Mouse (Mus musculus): ENCODE data around the gene Gm48551. TPM values are rescaled to one million over a fixed set of nuclear protein-coding genes. Genes with fewer than 3 reads are reported as not detected.

Gene Gm48551
- polyA plus RNA-seq, 1 experiment from 2014 or later, result 2.6 TPM

- peak overlapping the region; percentile 37 for H3K4me3 ChIP-seq
- peaks cover 48% of the 10 kb centered on the region for H3K4me1 ChIP-seq
- peaks cover 17% of the 10 kb centered on the region for H3K36me3 ChIP-seq (replicated peaks)
- H3K9me3 ChIP-seq, result no peaks in the 10 kb centered on the region
- WGBS, result 6% methylated on average over 19 of the region's 19 CpGs
- DNase-seq (ENCODE audit: extremely low spot score, low spot score), result no peak
- H3K27me3 ChIP-seq (ENCODE audit: poor library complexity, severe bottlenecking), result peaks cover 29% of the 10 kb centered on the region
- H3K27ac ChIP-seq, result peak overlapping the region; percentile 72
Measured at GRCm38 (mm10) chr10:81393456-81394063, 9.3 kb downstream of the Gm48551 start.

- H3K36me3 ChIP-seq (replicated peaks), result peaks cover 14% of the 10 kb centered on the region
- H3K27ac ChIP-seq, result peak overlapping the region; percentile 53; the same call in 1 of the 2 replicates
- peaks cover 40% of the 10 kb centered on the region for H3K27me3 ChIP-seq (ENCODE audit: poor library complexity, severe bottlenecking)
- peaks cover 47% of the 10 kb centered on the region for H3K4me1 ChIP-seq
- peak; percentile 81 for DNase-seq (ENCODE audit: extremely low spot score, low spot score)
- 14% methylated on average over 5 of the region's 5 CpGs for WGBS
- H3K4me3 ChIP-seq, result no peak overlapping the region
- no peaks in the 10 kb centered on the region for H3K9me3 ChIP-seq
Measured at GRCm38 (mm10) chr10:81395127-81395526, 10.9 kb downstream of the Gm48551 start.

- Histone ChIP-seq H3K36me3 (replicated peaks) (peaks cover 13% of the 10 kb centered on the region), H3K27ac (no peak overlapping the region), H3K9me3 (no peaks in the 10 kb centered on the region), H3K27me3 (ENCODE audit: poor library complexity, severe bottlenecking) (peaks cover 48% of the 10 kb centered on the region), H3K4me3 (no peak overlapping the region), H3K4me1 (peaks cover 54% of the 10 kb centered on the region)
- WGBS, result 85% methylated on average over 4 of the region's 4 CpGs
- DNase-seq (ENCODE audit: extremely low spot score, low spot score), result no peak
Measured at GRCm38 (mm10) chr10:81395865-81396264, 11.6 kb downstream of the Gm48551 start.

GRCm38 (mm10) chr10:81396749-81397148, 12.5 kb downstream of the Gm48551 start:
- Histone ChIP-seq H3K36me3 (replicated peaks) (peaks cover 10% of the 10 kb centered on the region), H3K9me3 (no peaks in the 10 kb centered on the region), H3K27me3 (ENCODE audit: poor library complexity, severe bottlenecking) (peaks cover 56% of the 10 kb centered on the region), H3K4me3 (no peak overlapping the region), H3K27ac (peak overlapping the region; percentile 44; the same call in 1 of the 2 replicates), H3K4me1 (peaks cover 63% of the 10 kb centered on the region)
- no peak for DNase-seq (ENCODE audit: extremely low spot score, low spot score)
- WGBS, result 63% methylated on average over 5 of the region's 5 CpGs

- H3K27ac ChIP-seq, result 0 out of 2 replicates have a peak overlapping the region, but pooled peaks have one; percentile 86
- no peaks in the 10 kb centered on the region for H3K9me3 ChIP-seq
- no peak for DNase-seq (ENCODE audit: extremely low spot score, low spot score)
- peaks cover 10% of the 10 kb centered on the region for H3K36me3 ChIP-seq (replicated peaks)
- peaks cover 69% of the 10 kb centered on the region for H3K4me1 ChIP-seq
- peaks cover 70% of the 10 kb centered on the region for H3K27me3 ChIP-seq (ENCODE audit: poor library complexity, severe bottlenecking)
- WGBS, result 74% methylated on average over 5 of the region's 5 CpGs
- no peak overlapping the region for H3K4me3 ChIP-seq
Measured at GRCm38 (mm10) chr10:81399296-81399695, 15.0 kb downstream of the Gm48551 start.

GRCm38 (mm10) chr10:81399798-81400308, 15.6 kb downstream of the Gm48551 start:
- H3K9me3 ChIP-seq, result no peaks in the 10 kb centered on the region
- 73% methylated on average over 18 of the region's 18 CpGs for WGBS
- H3K4me1 ChIP-seq, result peaks cover 74% of the 10 kb centered on the region
- peaks cover 11% of the 10 kb centered on the region for H3K36me3 ChIP-seq (replicated peaks)
- peak overlapping the region; percentile 86 for H3K27ac ChIP-seq
- H3K4me3 ChIP-seq, result peak overlapping the region; percentile 44; the same call in 1 of the 2 replicates
- peaks cover 74% of the 10 kb centered on the region for H3K27me3 ChIP-seq (ENCODE audit: poor library complexity, severe bottlenecking)
- no peak for DNase-seq (ENCODE audit: extremely low spot score, low spot score)

- no peak for DNase-seq (ENCODE audit: extremely low spot score, low spot score)
- Histone ChIP-seq H3K36me3 (replicated peaks) (peaks cover 13% of the 10 kb centered on the region), H3K27me3 (ENCODE audit: poor library complexity, severe bottlenecking) (peaks cover 81% of the 10 kb centered on the region), H3K27ac (peak overlapping the region; percentile 86), H3K4me3 (peak overlapping the region; percentile 44; the same call in 1 of the 2 replicates), H3K9me3 (no peaks in the 10 kb centered on the region), H3K4me1 (peaks cover 73% of the 10 kb centered on the region)
- 43% methylated on average over 22 of the region's 22 CpGs for WGBS
Measured at GRCm38 (mm10) chr10:81400371-81401204, 16.3 kb downstream of the Gm48551 start.

GRCm38 (mm10) chr10:81401205-81401520, 16.9 kb downstream of the Gm48551 start:
- Histone ChIP-seq H3K27ac (peak overlapping the region; percentile 86), H3K4me1 (peaks cover 78% of the 10 kb centered on the region), H3K27me3 (ENCODE audit: poor library complexity, severe bottlenecking) (peaks cover 87% of the 10 kb centered on the region), H3K36me3 (replicated peaks) (peaks cover 17% of the 10 kb centered on the region), H3K4me3 (peak overlapping the region; percentile 44; the same call in 1 of the 2 replicates), H3K9me3 (no peaks in the 10 kb centered on the region)
- DNase-seq (ENCODE audit: extremely low spot score, low spot score), result no peak
- WGBS, result 34% methylated on average over 10 of the region's 10 CpGs

- peaks cover 17% of the 10 kb centered on the region for H3K36me3 ChIP-seq (replicated peaks)
- DNase-seq (ENCODE audit: extremely low spot score, low spot score), result peak; percentile 77
- WGBS, result 5% methylated on average over 18 of the region's 18 CpGs
- no peaks in the 10 kb centered on the region for H3K9me3 ChIP-seq
- peaks cover 91% of the 10 kb centered on the region for H3K27me3 ChIP-seq (ENCODE audit: poor library complexity, severe bottlenecking)
- peaks cover 78% of the 10 kb centered on the region for H3K4me1 ChIP-seq
- peak overlapping the region; percentile 86 for H3K27ac ChIP-seq
- peak overlapping the region; percentile 44 for H3K4me3 ChIP-seq
Measured at GRCm38 (mm10) chr10:81401521-81402226, 17.4 kb downstream of the Gm48551 start.

GRCm38 (mm10) chr10:81402227-81402765, 18.0 kb downstream of the Gm48551 start:
- no peak for DNase-seq (ENCODE audit: extremely low spot score, low spot score)
- Histone ChIP-seq H3K4me3 (peak overlapping the region; percentile 44), H3K27ac (peak overlapping the region; percentile 86), H3K9me3 (no peaks in the 10 kb centered on the region), H3K27me3 (ENCODE audit: poor library complexity, severe bottlenecking) (peaks cover 91% of the 10 kb centered on the region), H3K4me1 (peaks cover 78% of the 10 kb centered on the region), H3K36me3 (replicated peaks) (peaks cover 17% of the 10 kb centered on the region)
- WGBS, result 18% methylated on average over 7 of the region's 7 CpGs

GRCm38 (mm10) chr10:81403511-81403910, 19.2 kb downstream of the Gm48551 start:
- Histone ChIP-seq H3K27ac (peak overlapping the region; percentile 86), H3K36me3 (replicated peaks) (peaks cover 17% of the 10 kb centered on the region), H3K4me1 (peaks cover 89% of the 10 kb centered on the region), H3K9me3 (no peaks in the 10 kb centered on the region), H3K4me3 (peak overlapping the region; percentile 20; the same call in 1 of the 2 replicates), H3K27me3 (ENCODE audit: poor library complexity, severe bottlenecking) (peaks cover 95% of the 10 kb centered on the region)
- WGBS, result 56% methylated on average over 10 of the region's 10 CpGs
- DNase-seq (ENCODE audit: extremely low spot score, low spot score), result no peak

- H3K27me3 ChIP-seq (ENCODE audit: poor library complexity, severe bottlenecking), result peaks cover 100% of the 10 kb centered on the region
- 10% methylated on average over 9 of the region's 9 CpGs for WGBS
- no peak for DNase-seq (ENCODE audit: extremely low spot score, low spot score)
- no peak overlapping the region for H3K4me3 ChIP-seq
- H3K36me3 ChIP-seq (replicated peaks), result peaks cover 17% of the 10 kb centered on the region
- peaks cover 95% of the 10 kb centered on the region for H3K4me1 ChIP-seq
- H3K27ac ChIP-seq, result no peak overlapping the region
- H3K9me3 ChIP-seq, result no peaks in the 10 kb centered on the region
Measured at GRCm38 (mm10) chr10:81404082-81404481, 19.8 kb downstream of the Gm48551 start.

Measured in forebrain, embryonic 10.5 days (tissue).